Mouse (Mus musculus): ENCODE measurements around the gene Ilk. TPM values are rescaled to one million over a fixed set of nuclear protein-coding genes. Genes with fewer than 3 reads are reported as not detected.

Ilk gene
- polyA plus RNA-seq (2014; fragmentation: Nextera tagmentation; extraction: Ambion mirVana) = 411 and 451 TPM in 2 replicates

- H3K4me1 ChIP-seq (ENCODE audit: control insufficient read depth, insufficient read depth, low read length) = peaks cover 23% of the 10 kb centered on the region
- H3K9ac ChIP-seq (ENCODE audit: low read depth, low read length) = peak within 1 kb of the TSS; percentile 98
- WGBS (ENCODE audit: insufficient replicate concordance) = 1% methylated on average over 42 of the region's 62 CpGs
- H3K27me3 ChIP-seq (ENCODE audit: control insufficient read depth, insufficient read depth, low read length) = no peaks in the 10 kb centered on the region
- H3K9me3 ChIP-seq (replicated peaks; ENCODE audit: control insufficient read depth, low read length) = no peaks in the 10 kb centered on the region
- ATAC-seq (replicated peaks; ENCODE audit: insufficient number of reproducible peaks, low FRiP score, low TSS enrichment) = peak; percentile 96
- peak within 1 kb of the TSS; percentile 78 for H3K4me2 ChIP-seq
- H3K4me3 ChIP-seq (ENCODE audit: low read depth, low read length) = peak within 1 kb of the TSS; percentile 71
- peaks cover 29% of the 10 kb centered on the region for H3K36me3 ChIP-seq (ENCODE audit: control insufficient read depth, insufficient read depth, low read length)
- peak within 1 kb of the TSS; percentile 97 for H3K27ac ChIP-seq (ENCODE audit: low read depth, low read length)
These were observed at the start of gene Ilk for GRCm38 (mm10) chr7:105736264-105736901. Ilk (plus strand) TSS chr7:105736592.

GRCm38 (mm10) chr7:105690875-105691274 lies 45.5 kb upstream of the Ilk start:
- H3K4me3 ChIP-seq (ENCODE audit: low read depth, low read length) = no peak overlapping the region
- no peaks in the 10 kb centered on the region for H3K4me1 ChIP-seq (ENCODE audit: control insufficient read depth, insufficient read depth, low read length)
- no peak for ATAC-seq (replicated peaks; ENCODE audit: insufficient number of reproducible peaks, low FRiP score, low TSS enrichment)
- H3K27ac ChIP-seq (ENCODE audit: low read depth, low read length) = no peak overlapping the region
- H3K9ac ChIP-seq (ENCODE audit: low read depth, low read length) = no peak overlapping the region
- no peak overlapping the region for H3K4me2 ChIP-seq
- H3K9me3 ChIP-seq (replicated peaks; ENCODE audit: control insufficient read depth, low read length) = no peaks in the 10 kb centered on the region
- no peaks in the 10 kb centered on the region for H3K36me3 ChIP-seq (ENCODE audit: control insufficient read depth, insufficient read depth, low read length)
- WGBS (ENCODE audit: insufficient replicate concordance) = 61% methylated on average over 1 of the region's 1 CpGs
- no peaks in the 10 kb centered on the region for H3K27me3 ChIP-seq (ENCODE audit: control insufficient read depth, insufficient read depth, low read length)

- 77% methylated on average over 16 of the region's 16 CpGs for WGBS (ENCODE audit: insufficient replicate concordance)
- H3K4me1 ChIP-seq (ENCODE audit: control insufficient read depth, insufficient read depth, low read length) = no peaks in the 10 kb centered on the region
- ATAC-seq (replicated peaks; ENCODE audit: insufficient number of reproducible peaks, low FRiP score, low TSS enrichment) = no peak
These were observed 33.2 kb upstream of the Ilk start for GRCm38 (mm10) chr7:105703184-105703583.

GRCm38 (mm10) chr7:105703816-105704215 lies 32.6 kb upstream of the Ilk start:
- Histone ChIP-seq H3K4me2 (no peak overlapping the region), H3K9me3 (replicated peaks; ENCODE audit: control insufficient read depth, low read length) (no peaks in the 10 kb centered on the region), H3K27me3 (ENCODE audit: control insufficient read depth, insufficient read depth, low read length) (no peaks in the 10 kb centered on the region), H3K36me3 (ENCODE audit: control insufficient read depth, insufficient read depth, low read length) (no peaks in the 10 kb centered on the region), H3K4me1 (ENCODE audit: control insufficient read depth, insufficient read depth, low read length) (no peaks in the 10 kb centered on the region), H3K4me3 (ENCODE audit: low read depth, low read length) (no peak overlapping the region), H3K27ac (ENCODE audit: low read depth, low read length) (no peak overlapping the region), H3K9ac (ENCODE audit: low read depth, low read length) (no peak overlapping the region)
- WGBS (ENCODE audit: insufficient replicate concordance) = 85% methylated on average over 4 of the region's 4 CpGs
- no peak for ATAC-seq (replicated peaks; ENCODE audit: insufficient number of reproducible peaks, low FRiP score, low TSS enrichment)

More at GRCm38 (mm10) chr7:105703184-105703583, 33.2 kb upstream of the Ilk start:
- H3K4me3 ChIP-seq (ENCODE audit: low read depth, low read length) = no peak overlapping the region
- H3K27ac ChIP-seq (ENCODE audit: low read depth, low read length) = no peak overlapping the region
- H3K9me3 ChIP-seq (replicated peaks; ENCODE audit: control insufficient read depth, low read length) = no peaks in the 10 kb centered on the region
- no peak overlapping the region for H3K4me2 ChIP-seq
- no peak overlapping the region for H3K9ac ChIP-seq (ENCODE audit: low read depth, low read length)
- H3K27me3 ChIP-seq (ENCODE audit: control insufficient read depth, insufficient read depth, low read length) = no peaks in the 10 kb centered on the region
- H3K36me3 ChIP-seq (ENCODE audit: control insufficient read depth, insufficient read depth, low read length) = no peaks in the 10 kb centered on the region

- no peak overlapping the region for H3K27ac ChIP-seq (ENCODE audit: low read depth, low read length)
- H3K36me3 ChIP-seq (ENCODE audit: control insufficient read depth, insufficient read depth, low read length) = no peaks in the 10 kb centered on the region
- H3K9me3 ChIP-seq (replicated peaks; ENCODE audit: control insufficient read depth, low read length) = no peaks in the 10 kb centered on the region
- H3K4me2 ChIP-seq = no peak overlapping the region
- H3K4me1 ChIP-seq (ENCODE audit: control insufficient read depth, insufficient read depth, low read length) = no peaks in the 10 kb centered on the region
- H3K4me3 ChIP-seq (ENCODE audit: low read depth, low read length) = no peak overlapping the region
- 82% methylated on average over 5 of the region's 5 CpGs for WGBS (ENCODE audit: insufficient replicate concordance)
- H3K9ac ChIP-seq (ENCODE audit: low read depth, low read length) = no peak overlapping the region
- no peaks in the 10 kb centered on the region for H3K27me3 ChIP-seq (ENCODE audit: control insufficient read depth, insufficient read depth, low read length)
- no peak for ATAC-seq (replicated peaks; ENCODE audit: insufficient number of reproducible peaks, low FRiP score, low TSS enrichment)
These were observed 27.7 kb upstream of the Ilk start for GRCm38 (mm10) chr7:105708733-105709132.

- H3K4me3 ChIP-seq (ENCODE audit: low read depth, low read length) = no peak overlapping the region
- no peaks in the 10 kb centered on the region for H3K9me3 ChIP-seq (replicated peaks; ENCODE audit: control insufficient read depth, low read length)
- WGBS (ENCODE audit: insufficient replicate concordance) = 58% methylated on average over 3 of the region's 3 CpGs
- no peaks in the 10 kb centered on the region for H3K36me3 ChIP-seq (ENCODE audit: control insufficient read depth, insufficient read depth, low read length)
- no peak overlapping the region for H3K4me2 ChIP-seq
- ATAC-seq (replicated peaks; ENCODE audit: insufficient number of reproducible peaks, low FRiP score, low TSS enrichment) = no peak
- H3K4me1 ChIP-seq (ENCODE audit: control insufficient read depth, insufficient read depth, low read length) = no peaks in the 10 kb centered on the region
- no peaks in the 10 kb centered on the region for H3K27me3 ChIP-seq (ENCODE audit: control insufficient read depth, insufficient read depth, low read length)
- H3K27ac ChIP-seq (ENCODE audit: low read depth, low read length) = no peak overlapping the region
- H3K9ac ChIP-seq (ENCODE audit: low read depth, low read length) = no peak overlapping the region
These were observed 21.0 kb upstream of the Ilk start for GRCm38 (mm10) chr7:105715366-105715765.

GRCm38 (mm10) chr7:105721916-105722315 lies 14.5 kb upstream of the Ilk start:
- Histone ChIP-seq H3K36me3 (ENCODE audit: control insufficient read depth, insufficient read depth, low read length) (no peaks in the 10 kb centered on the region), H3K27me3 (ENCODE audit: control insufficient read depth, insufficient read depth, low read length) (no peaks in the 10 kb centered on the region), H3K4me2 (no peak overlapping the region), H3K27ac (ENCODE audit: low read depth, low read length) (no peak overlapping the region), H3K9ac (ENCODE audit: low read depth, low read length) (no peak overlapping the region), H3K4me3 (ENCODE audit: low read depth, low read length) (no peak overlapping the region), H3K4me1 (ENCODE audit: control insufficient read depth, insufficient read depth, low read length) (no peaks in the 10 kb centered on the region), H3K9me3 (replicated peaks; ENCODE audit: control insufficient read depth, low read length) (no peaks in the 10 kb centered on the region)
- WGBS (ENCODE audit: insufficient replicate concordance) = 67% methylated on average over 2 of the region's 2 CpGs
- ATAC-seq (replicated peaks; ENCODE audit: insufficient number of reproducible peaks, low FRiP score, low TSS enrichment) = no peak

- H3K27ac ChIP-seq (ENCODE audit: low read depth, low read length) = no peak overlapping the region
- H3K9me3 ChIP-seq (replicated peaks; ENCODE audit: control insufficient read depth, low read length) = no peaks in the 10 kb centered on the region
- H3K4me3 ChIP-seq (ENCODE audit: low read depth, low read length) = no peak overlapping the region
- 80% methylated on average over 4 of the region's 4 CpGs for WGBS (ENCODE audit: insufficient replicate concordance)
- no peaks in the 10 kb centered on the region for H3K4me1 ChIP-seq (ENCODE audit: control insufficient read depth, insufficient read depth, low read length)
- H3K4me2 ChIP-seq = no peak overlapping the region
- no peaks in the 10 kb centered on the region for H3K27me3 ChIP-seq (ENCODE audit: control insufficient read depth, insufficient read depth, low read length)
- ATAC-seq (replicated peaks; ENCODE audit: insufficient number of reproducible peaks, low FRiP score, low TSS enrichment) = peak; percentile 59
- peaks cover 9% of the 10 kb centered on the region; the same call in 1 of the 2 replicates for H3K36me3 ChIP-seq (ENCODE audit: control insufficient read depth, insufficient read depth, low read length)
- H3K9ac ChIP-seq (ENCODE audit: low read depth, low read length) = no peak overlapping the region
These were observed 10.0 kb upstream of the Ilk start for GRCm38 (mm10) chr7:105726144-105726979.
